Mouse (Mus musculus): ENCODE data around the gene Gstt1.

The Gstt1 gene

GRCm38 (mm10) chr10:75798176-75798696 is at the start of gene Gstt1:
Gene Gstt1 (minus strand): TSS chr10:75798584.
- no peak for TF ChIP-seq GATA4 (IDR thresholded peaks at IDR 0.05; ENCODE audit: insufficient replicate concordance, low read length)

GRCm38 (mm10) chr10:75845306-75845930 is 47.0 kb upstream of the Gstt1 start:
- no peak for TF ChIP-seq GATA4 (IDR thresholded peaks at IDR 0.05; ENCODE audit: insufficient replicate concordance, low read length)

GRCm38 (mm10) chr10:75844800-75845199 is 46.4 kb upstream of the Gstt1 start:
- no peak for TF ChIP-seq GATA4 (IDR thresholded peaks at IDR 0.05; ENCODE audit: insufficient replicate concordance, low read length)

GRCm38 (mm10) chr10:75839092-75839491 is 40.7 kb upstream of the Gstt1 start:
- TF ChIP-seq GATA4 (IDR thresholded peaks at IDR 0.05; ENCODE audit: insufficient replicate concordance, low read length), result no peak

GRCm38 (mm10) chr10:75837248-75837759 is 38.9 kb upstream of the Gstt1 start, which contains the start of gene Gstt2:
Gene Gstt2 (minus strand): TSS chr10:75837424.
- TF ChIP-seq GATA4 (IDR thresholded peaks at IDR 0.05; ENCODE audit: insufficient replicate concordance, low read length), result peak; percentile 67; the same call in 1 of the 2 replicates

GRCm38 (mm10) chr10:75835761-75836531 is 37.6 kb upstream of the Gstt1 start:
- no peak for TF ChIP-seq GATA4 (IDR thresholded peaks at IDR 0.05; ENCODE audit: insufficient replicate concordance, low read length)

- no peak; the same call in 1 of the 2 replicates for TF ChIP-seq GATA4 (IDR thresholded peaks at IDR 0.05; ENCODE audit: insufficient replicate concordance, low read length)
Observed at GRCm38 (mm10) chr10:75835307-75835706, 36.9 kb upstream of the Gstt1 start.

- no peak for TF ChIP-seq GATA4 (IDR thresholded peaks at IDR 0.05; ENCODE audit: insufficient replicate concordance, low read length)
Observed at GRCm38 (mm10) chr10:75834721-75835120, 36.3 kb upstream of the Gstt1 start.

- peak; percentile 12; the same call in 1 of the 2 replicates for TF ChIP-seq GATA4 (IDR thresholded peaks at IDR 0.05; ENCODE audit: insufficient replicate concordance, low read length)
Observed at GRCm38 (mm10) chr10:75834250-75834649, 35.9 kb upstream of the Gstt1 start.

GRCm38 (mm10) chr10:75833456-75834080 is 35.2 kb upstream of the Gstt1 start:
- no peak for TF ChIP-seq GATA4 (IDR thresholded peaks at IDR 0.05; ENCODE audit: insufficient replicate concordance, low read length)

- no peak for TF ChIP-seq GATA4 (IDR thresholded peaks at IDR 0.05; ENCODE audit: insufficient replicate concordance, low read length)
Observed at GRCm38 (mm10) chr10:75832272-75832895, 34.0 kb upstream of the Gstt1 start.

- no peak for TF ChIP-seq GATA4 (IDR thresholded peaks at IDR 0.05; ENCODE audit: insufficient replicate concordance, low read length)
Observed at GRCm38 (mm10) chr10:75830275-75830670, 31.9 kb upstream of the Gstt1 start.

- no peak for TF ChIP-seq GATA4 (IDR thresholded peaks at IDR 0.05; ENCODE audit: insufficient replicate concordance, low read length)
Observed at GRCm38 (mm10) chr10:75829529-75830274, 31.3 kb upstream of the Gstt1 start.

- no peak for TF ChIP-seq GATA4 (IDR thresholded peaks at IDR 0.05; ENCODE audit: insufficient replicate concordance, low read length)
Observed at GRCm38 (mm10) chr10:75828500-75828931, 30.1 kb upstream of the Gstt1 start.

All from liver, adult (tissue).